Mouse (Mus musculus) heart, adult 2 months (tissue): Measurements from ENCODE around the gene Hspa12a.

Experiments used
- CTCF ChIP-seq: fragments of 200-600 bp; IDR thresholded peaks from 2 replicates; pipeline ENCODE4 v1.8.1; 2022; ENCODE audit warnings: antibody characterized with exemption, mild to moderate bottlenecking, moderate library complexity
- EP300 ChIP-seq: fragments of 200-500 bp; IDR thresholded peaks from 2 replicates; pipeline ENCODE4 v1.6.1; 2011; ENCODE audit warnings: low read depth, low read length, control low read depth; ENCODE audit not compliant: insufficient read depth
- POLR2A ChIP-seq: fragments of 200-500 bp; IDR thresholded peaks from 2 replicates; pipeline ENCODE4 v1.6.1; 2011; ENCODE audit warnings: mild to moderate bottlenecking, low read depth, low read length, control low read depth; ENCODE audit not compliant: insufficient read depth

GRCm38 (mm10) chr19:58910941-58911368 lies 32.5 kb downstream of the Hspa12a start:
- no peak for TF ChIP-seq EP300
- no peak for TF ChIP-seq CTCF
- TF ChIP-seq POLR2A = no peak
